Mouse (Mus musculus) heart, embryonic 14.5 days (tissue): ENCODE data around the gene Gimap4. TPM values are rescaled to one million over a fixed set of nuclear protein-coding genes. Genes with fewer than 3 reads are reported as not detected.
A peak's percentile ranks its signal among the peaks of the same experiment; 100 is the strongest.

ENCODE experiments used
- ATAC-seq: fragments of 200-750 bp; cut with Nextera tagmentation; 2 replicates; pipeline ENCODE4 v1.8.0; 2017; ENCODE audit warnings: low read depth, moderate TSS enrichment; ENCODE audit not compliant: insufficient number of reproducible peaks, insufficient read depth, low FRiP score
- H3K27ac ChIP-seq, 2 experiments: fragments of 200-500 bp in 1 of 2; fragments of 300-500 bp in 1 of 2; sonication (generic) in 1 of 2; replicated peaks in 1 of 2; 2 replicates each; pipeline ENCODE4 v1.5.1; 2012 to 2014; ENCODE audit warnings: low read depth in 2 of 2, low read length in 2 of 2, control low read depth in 1 of 2, mild to moderate bottlenecking in 1 of 2, mixed read lengths in 1 of 2; ENCODE audit not compliant: control insufficient read depth in 1 of 2, insufficient read depth in 1 of 2
- H3K27me3 ChIP-seq: fragments of 300-500 bp; sonication (generic); 2 replicates; pipeline ENCODE4 v1.6.1; 2014; ENCODE audit warnings: mild to moderate bottlenecking, low read length, control low read depth; ENCODE audit not compliant: control insufficient read depth, insufficient read depth
- H3K36me3 ChIP-seq: fragments of 300-500 bp; sonication (generic); 2 replicates; pipeline ENCODE4 v1.6.1; 2014; ENCODE audit warnings: mild to moderate bottlenecking, control low read depth, low read length, mixed read lengths; ENCODE audit not compliant: control insufficient read depth, insufficient read depth
- H3K4me1 ChIP-seq, 2 experiments: fragments of 200-500 bp in 1 of 2; fragments of 300-500 bp in 1 of 2; sonication (generic) in 1 of 2; 2 replicates each; pipeline ENCODE4 v1.6.1; 2012 to 2014; ENCODE audit warnings: low read length in 2 of 2, control low read depth in 1 of 2, mixed read lengths in 1 of 2; ENCODE audit not compliant: control insufficient read depth in 2 of 2, insufficient read depth in 2 of 2
- H3K4me2 ChIP-seq: fragments of 300-500 bp; sonication (generic); 2 replicates; pipeline ENCODE4 v1.6.1; 2014; ENCODE audit warnings: mild to moderate bottlenecking, low read length
- H3K4me3 ChIP-seq, 2 experiments: fragments of 200-500 bp in 1 of 2; fragments of 300-500 bp in 1 of 2; sonication (generic) in 1 of 2; 2 replicates each; pipeline ENCODE4 v1.5.1; 2012 to 2014; ENCODE audit warnings: low read length in 2 of 2, mild to moderate bottlenecking in 2 of 2, control low read depth in 1 of 2, low read depth in 1 of 2, moderate library complexity in 1 of 2; ENCODE audit not compliant: control insufficient read depth in 1 of 2, insufficient read depth in 1 of 2
- H3K9ac ChIP-seq: fragments of 300-500 bp; sonication (generic); 2 replicates; pipeline ENCODE4 v1.6.1; 2014; ENCODE audit warnings: mild to moderate bottlenecking, low read length
- H3K9me3 ChIP-seq: fragments of 300-500 bp; sonication (generic); 2 replicates; pipeline ENCODE4 v1.6.1; 2016; ENCODE audit warnings: low read length, control low read depth; ENCODE audit not compliant: control insufficient read depth
- WGBS: fragments of 180-500 bp; shearing (Covaris S2); extraction: QIAGEN DNeasy Blood & Tissue Kit; methylation state at CpG from one replicate; pipeline ENCODE4 v1.1.7; 2014; 5-methylcytosine and 5-hydroxymethylcytosine counted together
- polyA plus RNA-seq: library from polyadenylated mRNA; unstranded; fragments of >200 nt; fragmentation: Nextera tagmentation; extraction: Ambion mirVana; gene quantifications from 2 replicates; pipeline ENCODE4 v1.2.1, GENCODE M21; 2014

The Gimap4 gene
- polyA plus RNA-seq, 1 experiment from 2014 or later = 20.7 TPM

DNA sequence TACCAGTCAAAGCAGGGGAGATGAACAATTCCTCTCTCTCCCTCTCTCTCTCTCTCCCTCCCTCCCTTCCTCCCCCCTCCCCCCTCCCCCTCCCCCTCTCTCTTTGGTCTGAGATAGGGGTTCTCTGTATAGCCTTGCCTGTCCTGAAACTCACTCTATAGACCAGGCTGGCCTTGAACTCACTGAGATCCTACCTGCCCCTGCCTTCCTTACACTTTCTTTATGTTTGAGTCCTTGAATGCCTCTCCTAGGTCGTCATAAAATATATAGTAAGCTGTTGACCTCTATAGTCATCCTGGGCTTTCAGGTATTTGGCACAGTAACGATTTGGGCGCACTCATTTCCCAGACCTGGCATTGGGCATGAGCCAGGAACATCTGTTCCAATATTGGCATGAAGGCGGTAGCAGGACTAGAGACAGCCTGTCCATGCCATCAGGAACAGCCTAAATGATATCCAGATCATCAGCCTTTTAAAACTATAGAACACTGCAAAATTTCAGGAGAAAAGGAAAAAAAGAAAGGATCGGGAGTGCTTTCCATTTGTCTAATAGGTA is 7.4 kb upstream of the Gimap4 start:
- no peak for ATAC-seq
- no peaks in the 10 kb centered on the region for H3K27me3 ChIP-seq
- H3K27ac ChIP-seq = no peak overlapping the region
- H3K4me3 ChIP-seq = peak overlapping the region in 1 of 2 experiments; percentile 35; a peak in 1 of 4 replicates
- no peaks in the 10 kb centered on the region; a peak in 1 of 4 replicates for H3K4me1 ChIP-seq
- no peak overlapping the region for H3K9ac ChIP-seq
- 77% methylated on average over 5 of the region's 5 CpGs for WGBS
- peak overlapping the region; percentile 54 for H3K4me2 ChIP-seq
- H3K36me3 ChIP-seq = no peaks in the 10 kb centered on the region; the same call in 1 of the 2 replicates
- no peaks in the 10 kb centered on the region for H3K9me3 ChIP-seq

DNA sequence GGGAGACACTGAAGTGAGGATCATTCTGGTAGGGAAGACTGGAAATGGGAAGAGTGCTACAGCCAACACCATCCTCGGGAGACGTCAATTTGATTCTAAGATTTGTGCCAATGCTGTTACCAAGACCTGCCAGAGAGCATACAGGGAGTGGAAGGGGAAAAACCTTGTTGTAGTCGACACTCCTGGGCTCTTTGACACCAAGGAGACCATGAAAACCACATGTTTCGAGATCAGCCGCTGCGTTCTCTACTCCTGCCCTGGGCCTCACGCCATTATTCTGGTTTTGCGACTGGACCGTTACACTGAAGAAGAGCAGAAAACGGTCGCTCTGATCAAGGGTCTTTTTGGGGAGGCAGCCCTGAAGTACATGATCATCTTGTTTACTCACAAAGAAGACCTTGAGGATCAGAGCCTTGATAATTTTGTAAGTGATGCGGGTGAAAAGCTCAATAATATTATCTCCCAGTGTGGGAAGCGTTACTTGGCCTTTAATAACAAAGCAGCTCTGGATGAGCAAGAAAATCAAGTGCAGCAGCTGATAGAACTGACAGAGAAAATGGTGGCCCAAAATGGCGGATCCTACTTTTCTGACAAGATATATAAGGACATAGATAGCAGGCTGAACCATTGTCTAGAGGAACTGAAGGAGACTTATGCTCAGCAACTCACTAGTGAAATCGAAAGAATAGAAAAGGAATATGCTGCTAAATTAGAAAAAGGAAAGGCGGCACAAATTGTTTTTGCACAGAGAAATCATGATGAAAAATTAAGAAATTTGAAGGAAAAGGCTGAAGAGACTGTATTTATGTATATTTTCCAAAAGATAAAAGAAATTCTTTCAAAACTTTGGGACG is 6.6 kb upstream of the Gimap4 start:
- Histone ChIP-seq H3K27me3 (no peaks in the 10 kb centered on the region), H3K9me3 (no peaks in the 10 kb centered on the region), H3K27ac (no peak overlapping the region), H3K4me2 (peak overlapping the region; percentile 54; the same call in 1 of the 2 replicates), H3K4me1 (no peaks in the 10 kb centered on the region; a peak in 1 of 4 replicates), H3K36me3 (no peaks in the 10 kb centered on the region; the same call in 1 of the 2 replicates), H3K4me3 (no peak overlapping the region), H3K9ac (no peak overlapping the region)
- ATAC-seq = no peak
- WGBS = 88% methylated on average over 17 of the region's 17 CpGs

DNA sequence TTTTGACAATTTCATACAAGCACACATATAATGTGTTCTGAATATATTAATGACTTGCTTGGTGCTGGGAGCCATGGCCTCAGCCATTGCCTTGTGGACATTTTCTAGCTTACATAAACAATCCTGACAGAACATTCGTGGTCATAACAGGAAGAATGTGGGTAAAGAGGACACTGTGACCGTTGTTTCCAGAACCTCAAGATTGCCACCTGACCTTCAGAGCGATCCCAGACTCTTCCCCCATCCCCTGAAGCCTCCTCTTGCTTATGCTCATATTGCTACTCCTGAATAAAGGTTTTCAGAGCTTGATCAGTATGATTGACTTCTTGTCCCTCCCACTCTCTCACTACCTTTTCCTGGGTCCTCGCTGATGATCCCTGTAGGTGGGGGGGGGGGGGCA is 6.0 kb upstream of the Gimap4 start:
- Histone ChIP-seq H3K27me3 (no peaks in the 10 kb centered on the region), H3K9ac (no peak overlapping the region), H3K4me3 (no peak overlapping the region), H3K27ac (no peak overlapping the region), H3K36me3 (no peaks in the 10 kb centered on the region; the same call in 1 of the 2 replicates), H3K9me3 (no peaks in the 10 kb centered on the region), H3K4me2 (no peak overlapping the region), H3K4me1 (no peaks in the 10 kb centered on the region; a peak in 1 of 4 replicates)
- no peak for ATAC-seq
- 71% methylated on average over 4 of the region's 4 CpGs for WGBS

DNA sequence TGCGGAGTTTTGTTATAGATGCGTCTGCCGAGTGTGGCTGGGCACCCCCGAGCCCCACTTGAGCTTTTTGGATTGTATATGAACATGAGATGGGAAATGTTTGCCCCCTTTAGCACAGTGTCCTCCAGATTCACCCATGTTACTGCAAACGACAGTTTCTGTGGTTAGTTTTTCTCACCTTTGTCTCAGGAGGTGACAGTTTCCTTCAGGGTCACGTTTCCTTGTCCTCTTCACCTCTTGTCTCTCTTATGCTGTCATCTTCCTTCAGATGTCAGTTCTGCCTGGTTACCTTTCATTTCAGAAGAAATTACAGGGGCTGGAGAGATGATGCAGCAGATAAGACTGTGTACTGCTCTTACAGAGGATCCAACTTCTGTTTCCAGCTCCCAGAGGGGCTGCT is 4.6 kb upstream of the Gimap4 start:
- H3K4me1 ChIP-seq = no peaks in the 10 kb centered on the region; a peak in 1 of 4 replicates
- H3K4me3 ChIP-seq = no peak overlapping the region
- 74% methylated on average over 6 of the region's 6 CpGs for WGBS
- no peaks in the 10 kb centered on the region for H3K27me3 ChIP-seq
- H3K27ac ChIP-seq = no peak overlapping the region
- no peaks in the 10 kb centered on the region; the same call in 1 of the 2 replicates for H3K36me3 ChIP-seq
- ATAC-seq = no peak
- no peak overlapping the region for H3K4me2 ChIP-seq
- no peaks in the 10 kb centered on the region for H3K9me3 ChIP-seq
- no peak overlapping the region for H3K9ac ChIP-seq

DNA sequence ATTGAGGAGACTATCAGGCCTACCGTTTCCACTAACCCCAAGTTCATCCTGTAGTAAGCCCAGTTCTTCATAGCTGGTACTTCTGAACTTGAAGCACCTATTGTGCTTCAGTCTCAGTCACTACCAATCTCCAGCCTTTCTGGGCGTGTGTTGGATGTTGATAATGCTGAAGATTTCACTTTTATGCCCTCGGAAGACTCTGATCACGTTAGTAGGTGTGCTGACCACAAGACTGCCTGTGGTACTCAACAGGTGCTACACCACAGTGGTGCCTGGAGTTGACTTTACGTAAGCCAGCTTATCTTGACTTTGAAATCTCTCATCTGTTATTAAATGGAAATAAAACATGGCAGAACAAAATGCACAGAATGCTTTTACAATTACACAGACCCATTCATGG is 3.9 kb upstream of the Gimap4 start:
- no peak for ATAC-seq
- no peaks in the 10 kb centered on the region for H3K9me3 ChIP-seq
- 70% methylated on average over 5 of the region's 5 CpGs for WGBS

DNA sequence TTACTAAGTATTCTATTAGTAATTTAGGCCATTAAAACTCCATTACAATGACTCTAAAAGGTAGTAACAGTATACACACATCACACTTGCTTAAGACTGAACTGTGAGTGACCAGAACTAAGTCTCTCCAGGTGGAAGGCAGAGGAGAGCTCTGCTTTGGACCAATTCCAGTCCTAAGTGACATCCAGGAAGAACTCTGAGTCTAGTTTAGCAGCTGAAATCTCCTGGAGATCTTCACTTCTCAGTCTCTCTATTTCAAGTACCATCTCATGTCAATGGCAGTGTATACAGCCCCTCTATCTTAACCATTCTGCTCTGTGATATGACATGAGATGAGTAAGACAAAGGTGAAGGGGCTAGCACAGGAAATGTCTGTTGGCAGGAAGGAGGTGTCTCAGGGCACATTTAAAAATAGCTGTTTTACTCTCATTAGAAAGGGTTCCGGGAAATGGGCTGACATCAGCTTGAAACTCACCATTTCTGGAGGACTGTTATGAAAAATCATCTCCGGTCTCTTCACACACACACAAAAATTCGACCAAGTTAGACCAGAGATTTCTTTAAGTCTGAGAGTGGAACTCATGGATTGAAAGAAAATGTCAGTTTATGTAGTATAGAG is 2.8 kb upstream of the Gimap4 start:
- Histone ChIP-seq H3K9ac (no peak overlapping the region), H3K9me3 (no peaks in the 10 kb centered on the region), H3K27ac (0 out of 4 replicates have a peak overlapping the region, but pooled peaks of 1 of the 2 experiments have one; percentile 19), H3K4me2 (no peak overlapping the region), H3K4me3 (no peak overlapping the region), H3K36me3 (no peaks in the 10 kb centered on the region; the same call in 1 of the 2 replicates), H3K4me1 (peaks cover 0 to 2% of the 10 kb centered on the region in 2 experiments; a peak in 1 of 4 replicates), H3K27me3 (no peaks in the 10 kb centered on the region)
- WGBS = 50% methylated on average over 3 of the region's 3 CpGs
- no peak for ATAC-seq

More for the DNA sequence above, 3.9 kb upstream of the Gimap4 start:
- no peak overlapping the region for H3K4me3 ChIP-seq
- no peak overlapping the region for H3K4me2 ChIP-seq
- H3K9ac ChIP-seq = no peak overlapping the region
- H3K27me3 ChIP-seq = no peaks in the 10 kb centered on the region
- H3K27ac ChIP-seq = no peak overlapping the region
- no peaks in the 10 kb centered on the region; the same call in 1 of the 2 replicates for H3K36me3 ChIP-seq
- no peaks in the 10 kb centered on the region; a peak in 1 of 4 replicates for H3K4me1 ChIP-seq

DNA sequence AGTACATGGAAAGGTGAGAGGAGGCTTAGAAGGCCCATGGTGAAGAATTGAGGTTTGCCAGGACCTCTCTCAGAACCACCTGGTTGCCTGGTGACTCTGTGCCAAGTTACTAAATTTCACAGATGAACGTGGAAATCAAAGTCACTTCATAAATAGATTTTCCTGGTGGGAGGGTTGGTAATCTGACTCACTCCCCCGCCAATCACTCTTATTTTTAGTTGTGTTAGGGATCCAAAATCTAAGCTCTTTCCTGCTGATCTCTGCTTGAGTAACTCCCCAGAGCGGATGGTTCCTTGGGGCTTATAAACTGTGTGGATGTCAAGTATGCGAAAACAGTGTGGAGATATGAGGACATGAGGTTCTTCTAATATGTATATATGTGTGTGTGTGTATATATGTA is 2.1 kb upstream of the Gimap4 start:
- no peak for ATAC-seq
- no peaks in the 10 kb centered on the region for H3K9me3 ChIP-seq
- H3K27ac ChIP-seq = 0 out of 4 replicates have a peak overlapping the region, but pooled peaks of 1 of the 2 experiments have one; percentile 19
- H3K4me2 ChIP-seq = no peak overlapping the region
- H3K4me3 ChIP-seq = no peak overlapping the region
- no peaks in the 10 kb centered on the region for H3K27me3 ChIP-seq
- H3K36me3 ChIP-seq = no peaks in the 10 kb centered on the region; the same call in 1 of the 2 replicates
- 68% methylated on average over 4 of the region's 4 CpGs for WGBS
- H3K4me1 ChIP-seq = peaks cover 0 to 2% of the 10 kb centered on the region in 2 experiments; a peak in 1 of 4 replicates
- no peak overlapping the region for H3K9ac ChIP-seq
